Mouse (Mus musculus) forebrain, embryonic 14.5 days (tissue): ENCODE data around the gene Ptpn21. TPM values are rescaled to one million over a fixed set of nuclear protein-coding genes. Genes with fewer than 3 reads are reported as not detected.

Source experiments
- polyA plus RNA-seq: library from polyadenylated mRNA; unstranded; fragments of >200 nt; fragmentation: Nextera tagmentation; extraction: Ambion mirVana; gene quantifications from 2 replicates; pipeline ENCODE4 v1.2.1, GENCODE M21; 2014

Gene Ptpn21
- polyA plus RNA-seq, 1 experiment from 2014 or later, result 3.2 TPM

Other genes starting within 250 kb of the Ptpn21 start
- gene Kcnk10, start 159.1 kb downstream of the Ptpn21 start, polyA plus RNA-seq, result 39.5 and 58.9 TPM in 2 replicates
- 24.5 and 28.3 TPM in 2 replicates for gene Spata7, start 109.2 kb downstream of the Ptpn21 start, polyA plus RNA-seq
- gene Zc3h14, start 9.6 kb upstream of the Ptpn21 start, polyA plus RNA-seq, result 126 and 131 TPM in 2 replicates
- 8.2 and 10.7 TPM in 2 replicates for gene Eml5, start 164.1 kb upstream of the Ptpn21 start, polyA plus RNA-seq
- gene Ttc8, start 183.2 kb upstream of the Ptpn21 start, polyA plus RNA-seq, result 34.8 and 35.9 TPM in 2 replicates